Mouse (Mus musculus): Measurements from ENCODE around the gene Cyth2. TPM values are rescaled to one million over a fixed set of nuclear protein-coding genes. Genes with fewer than 3 reads are reported as not detected.

Cyth2 gene
- polyA plus RNA-seq, 1 experiment from 2014 or later, result 239 TPM

GRCm38 (mm10) chr7:45796950-45797349, 17.4 kb downstream of the Cyth2 start:
- no peak for ATAC-seq (ENCODE audit: insufficient read depth, low FRiP score, low TSS enrichment)
- H3K9ac ChIP-seq (ENCODE audit: low read length), result no peak overlapping the region
- peaks cover 10% of the 10 kb centered on the region for H3K36me3 ChIP-seq (ENCODE audit: control insufficient read depth, insufficient read depth, low read length)

GRCm38 (mm10) chr7:45794971-45795370, 19.4 kb downstream of the Cyth2 start:
- Histone ChIP-seq H3K36me3 (ENCODE audit: control insufficient read depth, insufficient read depth, low read length) (peaks cover 11% of the 10 kb centered on the region), H3K4me3 (ENCODE audit: low read depth, low read length) (no peak overlapping the region), H3K9ac (ENCODE audit: low read length) (no peak overlapping the region), H3K27ac (ENCODE audit: low read depth, low read length) (no peak overlapping the region), H3K9me3 (ENCODE audit: control insufficient read depth, low read length) (no peaks in the 10 kb centered on the region), H3K4me2 (ENCODE audit: low read depth) (no peak overlapping the region), H3K4me1 (ENCODE audit: control insufficient read depth, insufficient read depth, low read length) (peaks cover 13% of the 10 kb centered on the region), H3K27me3 (ENCODE audit: control insufficient read depth, insufficient read depth, low read length) (peaks cover 25% of the 10 kb centered on the region)
- ATAC-seq (ENCODE audit: insufficient read depth, low FRiP score, low TSS enrichment) (no peak), DNase-seq (ENCODE audit: low spot score) (no peak)
- WGBS, result 98% methylated on average over 18 of the region's 29 CpGs

More at GRCm38 (mm10) chr7:45796950-45797349, 17.4 kb downstream of the Cyth2 start:
- H3K4me1 ChIP-seq (ENCODE audit: control insufficient read depth, insufficient read depth, low read length), result peaks cover 15% of the 10 kb centered on the region
- WGBS, result 43% methylated on average over 6 of the region's 6 CpGs
- no peak overlapping the region for H3K27ac ChIP-seq (ENCODE audit: low read depth, low read length)
- no peaks in the 10 kb centered on the region for H3K9me3 ChIP-seq (ENCODE audit: control insufficient read depth, low read length)
- H3K27me3 ChIP-seq (ENCODE audit: control insufficient read depth, insufficient read depth, low read length), result peaks cover 25% of the 10 kb centered on the region
- no peak for DNase-seq (ENCODE audit: low spot score)
- no peak overlapping the region for H3K4me2 ChIP-seq (ENCODE audit: low read depth)
- H3K4me3 ChIP-seq (ENCODE audit: low read depth, low read length), result no peak overlapping the region; the same call in 1 of the 2 replicates

GRCm38 (mm10) chr7:45793969-45794585, 20.3 kb downstream of the Cyth2 start:
- no peak overlapping the region for H3K9ac ChIP-seq (ENCODE audit: low read length)
- peaks cover 13% of the 10 kb centered on the region for H3K4me1 ChIP-seq (ENCODE audit: control insufficient read depth, insufficient read depth, low read length)
- H3K4me2 ChIP-seq (ENCODE audit: low read depth), result no peak overlapping the region
- H3K27ac ChIP-seq (ENCODE audit: low read depth, low read length), result no peak overlapping the region
- no peaks in the 10 kb centered on the region for H3K9me3 ChIP-seq (ENCODE audit: control insufficient read depth, low read length)
- ATAC-seq (ENCODE audit: insufficient read depth, low FRiP score, low TSS enrichment) (no peak), DNase-seq (ENCODE audit: low spot score) (no peak)
- peaks cover 18% of the 10 kb centered on the region for H3K36me3 ChIP-seq (ENCODE audit: control insufficient read depth, insufficient read depth, low read length)
- H3K4me3 ChIP-seq (ENCODE audit: low read depth, low read length), result no peak overlapping the region
- peaks cover 23% of the 10 kb centered on the region for H3K27me3 ChIP-seq (ENCODE audit: control insufficient read depth, insufficient read depth, low read length)
- 87% methylated on average over 25 of the region's 44 CpGs for WGBS

- Histone ChIP-seq H3K4me2 (ENCODE audit: low read depth) (no peak overlapping the region), H3K27me3 (ENCODE audit: control insufficient read depth, insufficient read depth, low read length) (peaks cover 15% of the 10 kb centered on the region), H3K36me3 (ENCODE audit: control insufficient read depth, insufficient read depth, low read length) (peaks cover 18% of the 10 kb centered on the region), H3K9ac (ENCODE audit: low read length) (no peak overlapping the region), H3K4me3 (ENCODE audit: low read depth, low read length) (no peak overlapping the region), H3K4me1 (ENCODE audit: control insufficient read depth, insufficient read depth, low read length) (peaks cover 11% of the 10 kb centered on the region), H3K9me3 (ENCODE audit: control insufficient read depth, low read length) (no peaks in the 10 kb centered on the region), H3K27ac (ENCODE audit: low read depth, low read length) (no peak overlapping the region)
- WGBS, result 87% methylated on average over 22 of the region's 24 CpGs
- DNase-seq (ENCODE audit: low spot score) (no peak), ATAC-seq (ENCODE audit: insufficient read depth, low FRiP score, low TSS enrichment) (no peak)
Measured at GRCm38 (mm10) chr7:45793240-45793639, 21.1 kb downstream of the Cyth2 start.

- Histone ChIP-seq H3K36me3 (ENCODE audit: control insufficient read depth, insufficient read depth, low read length) (peaks cover 18% of the 10 kb centered on the region), H3K27me3 (ENCODE audit: control insufficient read depth, insufficient read depth, low read length) (peaks cover 2% of the 10 kb centered on the region; the same call in 1 of the 2 replicates), H3K4me3 (ENCODE audit: low read depth, low read length) (no peak overlapping the region), H3K9ac (ENCODE audit: low read length) (no peak overlapping the region), H3K4me1 (ENCODE audit: control insufficient read depth, insufficient read depth, low read length) (no peaks in the 10 kb centered on the region), H3K9me3 (ENCODE audit: control insufficient read depth, low read length) (no peaks in the 10 kb centered on the region), H3K27ac (ENCODE audit: low read depth, low read length) (no peak overlapping the region), H3K4me2 (ENCODE audit: low read depth) (no peak overlapping the region)
- DNase-seq (ENCODE audit: low spot score) (no peak), ATAC-seq (ENCODE audit: insufficient read depth, low FRiP score, low TSS enrichment) (no peak)
- WGBS, result 73% methylated on average over 17 of the region's 17 CpGs
Measured at GRCm38 (mm10) chr7:45791756-45792490, 22.5 kb downstream of the Cyth2 start.

- no peaks in the 10 kb centered on the region for H3K27me3 ChIP-seq (ENCODE audit: control insufficient read depth, insufficient read depth, low read length)
- 0 out of 2 replicates have a peak, but pooled peaks cover 2% of the 10 kb centered on the region for H3K4me1 ChIP-seq (ENCODE audit: control insufficient read depth, insufficient read depth, low read length)
- no peaks in the 10 kb centered on the region for H3K9me3 ChIP-seq (ENCODE audit: control insufficient read depth, low read length)
- peaks cover 18% of the 10 kb centered on the region for H3K36me3 ChIP-seq (ENCODE audit: control insufficient read depth, insufficient read depth, low read length)
- H3K4me2 ChIP-seq (ENCODE audit: low read depth), result no peak overlapping the region
- 84% methylated on average over 6 of the region's 6 CpGs for WGBS
- ATAC-seq (ENCODE audit: insufficient read depth, low FRiP score, low TSS enrichment) (no peak), DNase-seq (ENCODE audit: low spot score) (no peak)
- no peak overlapping the region for H3K4me3 ChIP-seq (ENCODE audit: low read depth, low read length)
- H3K9ac ChIP-seq (ENCODE audit: low read length), result no peak overlapping the region
- H3K27ac ChIP-seq (ENCODE audit: low read depth, low read length), result no peak overlapping the region
Measured at GRCm38 (mm10) chr7:45790721-45791120, 23.7 kb downstream of the Cyth2 start.

- Histone ChIP-seq H3K9ac (ENCODE audit: low read length) (no peak overlapping the region), H3K4me2 (ENCODE audit: low read depth) (peak overlapping the region; percentile 88), H3K27me3 (ENCODE audit: control insufficient read depth, insufficient read depth, low read length) (no peaks in the 10 kb centered on the region), H3K4me3 (ENCODE audit: low read depth, low read length) (no peak overlapping the region), H3K9me3 (ENCODE audit: control insufficient read depth, low read length) (no peaks in the 10 kb centered on the region), H3K4me1 (ENCODE audit: control insufficient read depth, insufficient read depth, low read length) (peaks cover 17% of the 10 kb centered on the region; the same call in 1 of the 2 replicates), H3K36me3 (ENCODE audit: control insufficient read depth, insufficient read depth, low read length) (peaks cover 9% of the 10 kb centered on the region), H3K27ac (ENCODE audit: low read depth, low read length) (no peak overlapping the region)
- ATAC-seq (ENCODE audit: insufficient read depth, low FRiP score, low TSS enrichment) (no peak), DNase-seq (ENCODE audit: low spot score) (no peak)
- 87% methylated on average over 22 of the region's 22 CpGs for WGBS
Measured at GRCm38 (mm10) chr7:45787642-45788041, 26.7 kb downstream of the Cyth2 start.

- 5% methylated on average over 16 of the region's 17 CpGs for WGBS
- peak overlapping the region; percentile 79 for H3K9ac ChIP-seq (ENCODE audit: low read length)
- DNase-seq (ENCODE audit: low spot score), result peak; percentile 56
- peaks cover 8% of the 10 kb centered on the region for H3K36me3 ChIP-seq (ENCODE audit: control insufficient read depth, insufficient read depth, low read length)
- peak; percentile 14; the same call in 1 of the 2 replicates for ATAC-seq (ENCODE audit: insufficient read depth, low FRiP score, low TSS enrichment)
- H3K27ac ChIP-seq (ENCODE audit: low read depth, low read length), result 0 out of 2 replicates have a peak overlapping the region, but pooled peaks have one; percentile 3
- H3K4me3 ChIP-seq (ENCODE audit: low read depth, low read length), result peak overlapping the region; percentile 91
- H3K4me2 ChIP-seq (ENCODE audit: low read depth), result peak overlapping the region; percentile 88
- H3K9me3 ChIP-seq (ENCODE audit: control insufficient read depth, low read length), result no peaks in the 10 kb centered on the region
- H3K4me1 ChIP-seq (ENCODE audit: control insufficient read depth, insufficient read depth, low read length), result peaks cover 17% of the 10 kb centered on the region; the same call in 1 of the 2 replicates
- 0 out of 2 replicates have a peak, but pooled peaks cover 3% of the 10 kb centered on the region for H3K27me3 ChIP-seq (ENCODE audit: control insufficient read depth, insufficient read depth, low read length)
Measured at GRCm38 (mm10) chr7:45786661-45787413, 27.5 kb downstream of the Cyth2 start.
